Mouse (Mus musculus) liver, embryonic 14.5 days (tissue): ENCODE results near the gene Tatdn3.
A peak's percentile ranks its signal among the peaks of the same experiment; 100 is the strongest.

Source experiments
- CTCF ChIP-seq: IDR thresholded peaks from 2 replicates; pipeline ENCODE4 v1.5.1; 2016; ENCODE audit warnings: antibody characterized with exemption, low read depth, control low read depth
- EP300 ChIP-seq: IDR thresholded peaks from 2 replicates; pipeline ENCODE4 v1.6.1; 2016; ENCODE audit warnings: antibody characterized with exemption, low read depth

GRCm38 (mm10) chr1:191008707-191009106, 54.0 kb downstream of the Tatdn3 start:
- TF ChIP-seq CTCF = peak; percentile 57
- TF ChIP-seq EP300 = no peak
